Mouse (Mus musculus) spleen, embryonic (tissue): ENCODE results near the gene Tbxas1.

ENCODE experiments used
- CTCF ChIA-PET: fragments of 350-600 bp; sonication (Branson Sonifier 250); formaldehyde crosslinking; loops from one replicate; lab custom pipeline; 2022; lab: Charles Lee

Tbxas1 gene

GRCm38 (mm10) chr6:39104631-39105030 lies 229.4 kb downstream of the Tbxas1 start:
- CTCF ChIA-PET: interaction anchor here (0.5 to 0.6 kb wide), 2 partner anchors 172 to 339 kb away, joined by 3 to 12 read pairs; no protein-coding TSS in a partner anchor

DNA sequence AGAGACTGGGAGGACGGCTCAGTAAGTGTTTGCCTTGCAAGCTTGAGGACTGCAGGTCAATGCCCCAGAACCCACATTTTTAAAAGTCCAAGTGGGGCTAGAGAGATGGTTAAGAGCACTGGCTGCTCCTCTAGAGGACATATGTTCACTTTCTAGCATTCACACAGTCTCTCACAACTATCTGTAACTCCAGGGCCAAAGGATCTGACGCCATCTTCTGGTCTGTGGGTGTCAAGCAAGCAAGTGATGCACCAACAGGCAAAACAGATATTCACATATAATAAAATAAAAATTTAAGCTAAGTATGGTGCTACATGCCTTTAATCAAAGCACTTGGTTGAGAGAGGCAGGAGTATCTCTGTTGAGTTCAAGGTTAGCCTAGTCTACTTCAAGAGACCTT lies 231.6 kb downstream of the Tbxas1 start:
- CTCF ChIA-PET: interaction anchor here (0.6 kb wide), 1 partner anchor 126 kb away, joined by 4 read pairs; no protein-coding TSS in a partner anchor

- CTCF ChIA-PET: no interaction called here
These were observed 237.5 kb downstream of the Tbxas1 start for GRCm38 (mm10) chr6:39112701-39113100.

- CTCF ChIA-PET: interaction anchor here (0.6 kb wide), 1 partner anchor 442 kb away, joined by 5 read pairs; no protein-coding TSS in a partner anchor
These were observed 237.9 kb downstream of the Tbxas1 start for GRCm38 (mm10) chr6:39113141-39113540.

- CTCF ChIA-PET: no interaction called here
These were observed 240.2 kb downstream of the Tbxas1 start for GRCm38 (mm10) chr6:39115438-39115837.

GRCm38 (mm10) chr6:39117584-39118455 lies 242.6 kb downstream of the Tbxas1 start, which contains the start of gene Parp12:
Parp12 (minus strand) TSS chr6:39118349.
- CTCF ChIA-PET: no interaction called here

DNA sequence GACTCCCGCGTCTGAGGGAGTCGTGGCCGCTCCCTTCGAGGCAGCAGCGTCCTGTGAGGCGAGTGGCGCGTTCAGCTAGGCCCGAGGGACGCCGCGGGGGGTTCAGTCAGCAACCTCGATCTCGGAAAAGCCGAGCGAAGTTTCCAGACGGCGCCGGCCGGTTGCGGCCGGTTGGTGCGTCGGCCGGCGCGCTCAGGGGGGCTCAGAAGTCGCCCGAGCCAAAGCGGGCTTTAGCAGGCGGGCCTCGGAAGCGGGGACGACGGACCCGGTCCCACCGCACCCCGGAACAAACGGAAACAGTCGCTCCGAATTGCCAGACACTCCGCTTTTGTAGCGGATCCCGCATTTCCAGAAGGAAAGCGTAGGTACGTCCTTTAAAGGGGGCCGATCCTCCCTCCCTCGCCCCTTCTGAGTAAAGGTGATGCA lies 243.3 kb downstream of the Tbxas1 start:
- CTCF ChIA-PET: no interaction called here

- CTCF ChIA-PET: no interaction called here
These were observed 245.5 kb downstream of the Tbxas1 start for GRCm38 (mm10) chr6:39120685-39121084.

DNA sequence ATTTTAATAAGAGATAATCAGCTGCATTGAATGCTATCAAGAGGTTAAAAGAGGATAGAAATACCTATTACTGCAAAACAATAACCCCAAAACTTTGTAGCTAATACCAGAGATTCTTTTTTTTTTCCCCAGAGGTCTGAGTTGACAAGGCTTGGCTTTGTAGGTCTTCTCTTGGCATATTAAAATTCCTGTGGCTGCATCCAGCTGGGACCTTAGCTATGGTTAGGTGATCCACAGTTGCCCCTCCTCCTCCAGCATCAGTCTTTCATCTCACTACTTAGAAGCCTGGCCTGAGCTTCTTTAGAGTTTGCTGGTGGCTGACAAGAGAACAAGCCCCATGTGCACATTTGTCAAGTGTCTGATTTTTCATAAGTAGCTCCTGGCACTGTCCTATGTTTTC lies 249.5 kb downstream of the Tbxas1 start:
- CTCF ChIA-PET: interaction anchor here (1.1 kb wide), 1 partner anchor 48 kb away, joined by 3 read pairs; no protein-coding TSS in a partner anchor

DNA sequence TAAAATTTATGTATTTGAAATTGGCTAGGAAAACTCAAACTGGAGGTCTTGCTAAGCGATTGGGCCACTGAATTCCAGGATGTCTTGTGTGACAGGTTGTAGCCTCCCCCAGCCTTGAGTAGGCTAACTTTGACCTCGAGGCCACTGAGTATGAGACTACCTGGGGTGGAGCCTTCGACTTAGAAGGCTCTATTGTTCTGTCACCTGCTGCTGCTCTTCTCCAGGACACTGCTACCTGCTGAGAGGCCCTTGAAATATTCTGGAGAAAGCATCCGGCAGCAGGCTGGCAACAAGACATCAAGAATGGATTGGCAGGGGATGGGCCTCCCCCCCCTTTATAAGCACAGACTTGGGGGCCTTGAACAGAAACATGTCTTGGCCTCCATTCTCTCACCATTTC lies 256.3 kb downstream of the Tbxas1 start:
- CTCF ChIA-PET: no interaction called here

DNA sequence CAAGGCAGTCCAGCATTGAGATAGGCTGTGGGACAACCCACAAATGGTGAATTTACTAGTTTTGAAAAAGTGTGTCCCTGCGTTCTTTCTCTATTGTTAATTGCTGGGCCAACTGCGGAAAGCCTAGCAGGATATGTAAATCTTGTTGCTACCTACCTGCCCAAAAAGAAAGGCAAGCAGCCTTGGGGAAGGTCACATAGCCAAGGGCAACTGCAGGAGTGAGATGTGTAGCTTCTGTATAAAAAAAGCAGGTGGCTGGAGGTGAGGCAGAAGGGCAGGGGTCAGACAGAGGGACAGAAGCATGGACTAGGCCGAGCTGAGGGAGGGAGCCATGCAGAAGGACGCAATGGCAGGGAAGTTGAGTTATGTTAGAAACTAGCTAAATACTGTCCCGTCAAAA lies 257.4 kb downstream of the Tbxas1 start:
- CTCF ChIA-PET: interaction anchor here (0.5 to 0.6 kb wide), 2 partner anchors 144 to 588 kb away, joined by 3 to 4 read pairs; no protein-coding TSS in a partner anchor
